Mouse (Mus musculus): ENCODE results near the gene Cnot6l. TPM values are rescaled to one million over a fixed set of nuclear protein-coding genes. Genes with fewer than 3 reads are reported as not detected.
A peak's percentile ranks its signal among the peaks of the same experiment; 100 is the strongest.

Gene Cnot6l
- polyA plus RNA-seq, 1 experiment from 2014 or later: 12.6 TPM

- H3K27ac ChIP-seq (replicated peaks; ENCODE audit: low read depth, low read length): no peak overlapping the region
- 46% methylated on average over 6 of the region's 6 CpGs for WGBS
- no peaks in the 10 kb centered on the region for H3K9me3 ChIP-seq (ENCODE audit: control insufficient read depth, low read length)
- no peak for DNase-seq (ENCODE audit: low spot score)
- no peaks in the 10 kb centered on the region for H3K4me1 ChIP-seq (ENCODE audit: control insufficient read depth, insufficient read depth, low read length)
- no peak overlapping the region for H3K4me2 ChIP-seq (ENCODE audit: low read depth, severe bottlenecking)
- no peak overlapping the region for H3K4me3 ChIP-seq (ENCODE audit: low read depth, low read length)
- ATAC-seq (ENCODE audit: insufficient number of reproducible peaks, low FRiP score, low TSS enrichment, low read depth): no peak
- no peak overlapping the region for H3K9ac ChIP-seq (ENCODE audit: low read length)
- H3K36me3 ChIP-seq (ENCODE audit: control insufficient read depth, insufficient read depth, low read length): no peaks in the 10 kb centered on the region
- H3K27me3 ChIP-seq (ENCODE audit: control insufficient read depth, insufficient read depth, low read length): no peaks in the 10 kb centered on the region
These were observed 34.3 kb upstream of the Cnot6l start for GRCm38 (mm10) chr5:96198271-96198670.

GRCm38 (mm10) chr5:96196547-96197052, 32.6 kb upstream of the Cnot6l start:
- no peaks in the 10 kb centered on the region for H3K4me1 ChIP-seq (ENCODE audit: control insufficient read depth, insufficient read depth, low read length)
- no peaks in the 10 kb centered on the region for H3K27me3 ChIP-seq (ENCODE audit: control insufficient read depth, insufficient read depth, low read length)
- no peaks in the 10 kb centered on the region for H3K9me3 ChIP-seq (ENCODE audit: control insufficient read depth, low read length)
- H3K4me2 ChIP-seq (ENCODE audit: low read depth, severe bottlenecking): no peak overlapping the region
- ATAC-seq (ENCODE audit: insufficient number of reproducible peaks, low FRiP score, low TSS enrichment, low read depth) (no peak), DNase-seq (ENCODE audit: low spot score) (no peak)
- H3K36me3 ChIP-seq (ENCODE audit: control insufficient read depth, insufficient read depth, low read length): no peaks in the 10 kb centered on the region
- no peak overlapping the region for H3K4me3 ChIP-seq (ENCODE audit: low read depth, low read length)
- H3K9ac ChIP-seq (ENCODE audit: low read length): no peak overlapping the region
- no peak overlapping the region for H3K27ac ChIP-seq (replicated peaks; ENCODE audit: low read depth, low read length)
- WGBS: 72% methylated on average over 2 of the region's 2 CpGs

DNA sequence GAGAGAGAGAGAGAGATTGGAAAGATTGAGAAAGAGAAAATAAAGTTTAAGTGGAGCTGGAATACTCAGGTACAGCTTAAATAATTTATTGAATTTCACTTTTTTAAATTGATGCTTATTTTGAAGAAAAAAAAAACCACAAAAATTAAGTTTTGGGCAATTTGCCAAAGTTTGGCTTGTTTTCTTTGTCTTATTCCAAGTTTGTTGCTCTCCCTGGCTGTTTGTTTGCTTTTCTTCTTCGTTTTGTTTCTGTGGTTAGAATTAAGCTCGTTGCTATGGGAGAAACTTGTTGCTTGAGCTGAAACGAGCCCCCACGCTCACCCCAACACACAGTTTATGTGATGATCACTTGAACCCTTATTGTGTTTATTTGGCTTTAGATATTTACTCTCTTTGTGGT, 27.3 kb upstream of the Cnot6l start:
- Histone ChIP-seq H3K27me3 (ENCODE audit: control insufficient read depth, insufficient read depth, low read length) (no peaks in the 10 kb centered on the region), H3K36me3 (ENCODE audit: control insufficient read depth, insufficient read depth, low read length) (no peaks in the 10 kb centered on the region), H3K27ac (replicated peaks; ENCODE audit: low read depth, low read length) (no peak overlapping the region), H3K4me3 (ENCODE audit: low read depth, low read length) (no peak overlapping the region), H3K4me1 (ENCODE audit: control insufficient read depth, insufficient read depth, low read length) (no peaks in the 10 kb centered on the region), H3K4me2 (ENCODE audit: low read depth, severe bottlenecking) (no peak overlapping the region), H3K9ac (ENCODE audit: low read length) (no peak overlapping the region), H3K9me3 (ENCODE audit: control insufficient read depth, low read length) (no peaks in the 10 kb centered on the region)
- no peak for DNase-seq (ENCODE audit: low spot score)
- ATAC-seq (ENCODE audit: insufficient number of reproducible peaks, low FRiP score, low TSS enrichment, low read depth): no peak
- 71% methylated on average over 4 of the region's 4 CpGs for WGBS

- no peak overlapping the region for H3K4me3 ChIP-seq (ENCODE audit: low read depth, low read length)
- H3K9ac ChIP-seq (ENCODE audit: low read length): no peak overlapping the region
- H3K27me3 ChIP-seq (ENCODE audit: control insufficient read depth, insufficient read depth, low read length): no peaks in the 10 kb centered on the region
- DNase-seq (ENCODE audit: low spot score) (no peak), ATAC-seq (ENCODE audit: insufficient number of reproducible peaks, low FRiP score, low TSS enrichment, low read depth) (no peak)
- no peak overlapping the region for H3K27ac ChIP-seq (replicated peaks; ENCODE audit: low read depth, low read length)
- H3K36me3 ChIP-seq (ENCODE audit: control insufficient read depth, insufficient read depth, low read length): no peaks in the 10 kb centered on the region
- H3K9me3 ChIP-seq (ENCODE audit: control insufficient read depth, low read length): no peaks in the 10 kb centered on the region
- 92% methylated on average over 1 of the region's 1 CpGs for WGBS
- H3K4me2 ChIP-seq (ENCODE audit: low read depth, severe bottlenecking): no peak overlapping the region
- H3K4me1 ChIP-seq (ENCODE audit: control insufficient read depth, insufficient read depth, low read length): no peaks in the 10 kb centered on the region
These were observed 25.8 kb upstream of the Cnot6l start for GRCm38 (mm10) chr5:96189761-96190160.

GRCm38 (mm10) chr5:96183987-96184386, 20.0 kb upstream of the Cnot6l start:
- H3K9me3 ChIP-seq (ENCODE audit: control insufficient read depth, low read length): no peaks in the 10 kb centered on the region
- H3K4me2 ChIP-seq (ENCODE audit: low read depth, severe bottlenecking): no peak overlapping the region
- H3K4me1 ChIP-seq (ENCODE audit: control insufficient read depth, insufficient read depth, low read length): no peaks in the 10 kb centered on the region
- no peak overlapping the region for H3K9ac ChIP-seq (ENCODE audit: low read length)
- WGBS: 81% methylated on average over 2 of the region's 2 CpGs
- H3K4me3 ChIP-seq (ENCODE audit: low read depth, low read length): no peak overlapping the region
- no peaks in the 10 kb centered on the region for H3K27me3 ChIP-seq (ENCODE audit: control insufficient read depth, insufficient read depth, low read length)
- H3K36me3 ChIP-seq (ENCODE audit: control insufficient read depth, insufficient read depth, low read length): no peaks in the 10 kb centered on the region
- ATAC-seq (ENCODE audit: insufficient number of reproducible peaks, low FRiP score, low TSS enrichment, low read depth) (no peak), DNase-seq (ENCODE audit: low spot score) (no peak)
- H3K27ac ChIP-seq (replicated peaks; ENCODE audit: low read depth, low read length): no peak overlapping the region

DNA sequence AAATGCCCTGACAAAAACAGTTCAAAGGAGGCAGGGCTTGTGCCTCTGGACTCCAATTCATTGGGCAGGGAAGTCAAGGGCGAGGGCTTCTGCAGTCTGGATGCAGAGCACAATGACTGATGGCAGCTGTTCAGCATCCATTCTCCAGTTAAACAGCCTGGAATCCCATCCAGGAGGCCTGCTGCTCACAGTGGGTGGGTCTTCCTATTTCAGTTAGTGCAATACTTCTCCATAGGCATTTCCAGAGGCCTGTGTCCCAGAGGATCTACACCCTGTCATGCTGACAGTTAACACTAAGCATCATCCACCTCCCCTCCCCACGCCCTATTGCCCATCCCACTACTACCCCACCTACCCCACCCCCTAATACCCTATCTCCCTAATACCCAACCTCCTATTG, 19.2 kb upstream of the Cnot6l start:
- Histone ChIP-seq H3K36me3 (ENCODE audit: control insufficient read depth, insufficient read depth, low read length) (no peaks in the 10 kb centered on the region), H3K4me3 (ENCODE audit: low read depth, low read length) (no peak overlapping the region), H3K27ac (replicated peaks; ENCODE audit: low read depth, low read length) (no peak overlapping the region), H3K9ac (ENCODE audit: low read length) (no peak overlapping the region), H3K4me2 (ENCODE audit: low read depth, severe bottlenecking) (no peak overlapping the region), H3K9me3 (ENCODE audit: control insufficient read depth, low read length) (no peaks in the 10 kb centered on the region), H3K27me3 (ENCODE audit: control insufficient read depth, insufficient read depth, low read length) (no peaks in the 10 kb centered on the region), H3K4me1 (ENCODE audit: control insufficient read depth, insufficient read depth, low read length) (no peaks in the 10 kb centered on the region)
- no peak for ATAC-seq (ENCODE audit: insufficient number of reproducible peaks, low FRiP score, low TSS enrichment, low read depth)
- WGBS: 83% methylated on average over 2 of the region's 2 CpGs
- no peak for DNase-seq (ENCODE audit: low spot score)

- ATAC-seq (ENCODE audit: insufficient number of reproducible peaks, low FRiP score, low TSS enrichment, low read depth) (peak; percentile 59; the same call in 1 of the 2 replicates), DNase-seq (ENCODE audit: low spot score) (peak; percentile 35)
- Histone ChIP-seq H3K9me3 (ENCODE audit: control insufficient read depth, low read length) (no peaks in the 10 kb centered on the region), H3K9ac (ENCODE audit: low read length) (no peak overlapping the region), H3K4me1 (ENCODE audit: control insufficient read depth, insufficient read depth, low read length) (no peaks in the 10 kb centered on the region), H3K4me3 (ENCODE audit: low read depth, low read length) (no peak overlapping the region), H3K27me3 (ENCODE audit: control insufficient read depth, insufficient read depth, low read length) (no peaks in the 10 kb centered on the region), H3K36me3 (ENCODE audit: control insufficient read depth, insufficient read depth, low read length) (no peaks in the 10 kb centered on the region), H3K4me2 (ENCODE audit: low read depth, severe bottlenecking) (no peak overlapping the region), H3K27ac (replicated peaks; ENCODE audit: low read depth, low read length) (no peak overlapping the region)
- WGBS: 61% methylated on average over 11 of the region's 11 CpGs
These were observed 12.9 kb upstream of the Cnot6l start for GRCm38 (mm10) chr5:96176879-96177358.

GRCm38 (mm10) chr5:96176121-96176520, 12.2 kb upstream of the Cnot6l start:
- DNase-seq (ENCODE audit: low spot score) (no peak), ATAC-seq (ENCODE audit: insufficient number of reproducible peaks, low FRiP score, low TSS enrichment, low read depth) (0 out of 2 replicates have a peak, but pooled peaks have one; percentile 33)
- Histone ChIP-seq H3K36me3 (ENCODE audit: control insufficient read depth, insufficient read depth, low read length) (no peaks in the 10 kb centered on the region), H3K4me2 (ENCODE audit: low read depth, severe bottlenecking) (no peak overlapping the region), H3K27ac (replicated peaks; ENCODE audit: low read depth, low read length) (no peak overlapping the region), H3K4me3 (ENCODE audit: low read depth, low read length) (no peak overlapping the region), H3K27me3 (ENCODE audit: control insufficient read depth, insufficient read depth, low read length) (no peaks in the 10 kb centered on the region), H3K9me3 (ENCODE audit: control insufficient read depth, low read length) (no peaks in the 10 kb centered on the region), H3K4me1 (ENCODE audit: control insufficient read depth, insufficient read depth, low read length) (no peaks in the 10 kb centered on the region), H3K9ac (ENCODE audit: low read length) (no peak overlapping the region)
- 29% methylated on average over 9 of the region's 9 CpGs for WGBS

DNA sequence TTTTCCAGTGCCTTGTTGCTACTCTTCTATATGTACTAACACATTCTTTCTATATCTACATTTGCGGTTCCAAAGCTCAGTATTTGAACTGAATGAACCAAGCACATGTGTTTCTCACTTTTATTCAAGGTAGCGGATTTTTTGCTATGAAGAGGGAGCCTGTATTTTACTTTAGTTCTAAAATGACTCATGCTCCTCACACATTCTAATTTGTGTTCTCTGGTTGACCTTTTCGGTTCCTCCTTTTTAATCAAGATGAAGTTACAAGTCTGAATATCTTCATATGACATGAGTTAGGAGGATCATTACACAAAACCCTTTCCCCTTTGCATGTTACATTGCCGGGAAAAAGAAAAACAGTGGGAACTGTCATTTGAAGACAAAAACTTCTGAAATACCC, 7.8 kb upstream of the Cnot6l start:
- ATAC-seq (ENCODE audit: insufficient number of reproducible peaks, low FRiP score, low TSS enrichment, low read depth): no peak
- no peak overlapping the region for H3K9ac ChIP-seq (ENCODE audit: low read length)
- no peaks in the 10 kb centered on the region for H3K27me3 ChIP-seq (ENCODE audit: control insufficient read depth, insufficient read depth, low read length)
- H3K4me1 ChIP-seq (ENCODE audit: control insufficient read depth, insufficient read depth, low read length): no peaks in the 10 kb centered on the region
- H3K4me3 ChIP-seq (ENCODE audit: low read depth, low read length): no peak overlapping the region
- no peak for DNase-seq (ENCODE audit: low spot score)
- H3K4me2 ChIP-seq (ENCODE audit: low read depth, severe bottlenecking): no peak overlapping the region
- 96% methylated on average over 4 of the region's 4 CpGs for WGBS
- no peaks in the 10 kb centered on the region for H3K9me3 ChIP-seq (ENCODE audit: control insufficient read depth, low read length)
- H3K36me3 ChIP-seq (ENCODE audit: control insufficient read depth, insufficient read depth, low read length): no peaks in the 10 kb centered on the region
- H3K27ac ChIP-seq (replicated peaks; ENCODE audit: low read depth, low read length): no peak overlapping the region

Measured in limb, embryonic 11.5 days (tissue).